Mouse (Mus musculus): ENCODE results near the gene Trex1. TPM values are rescaled to one million over a fixed set of nuclear protein-coding genes. Genes with fewer than 3 reads are reported as not detected.

Gene Trex1
- polyA plus RNA-seq, 1 experiment from 2014 or later: 13.3 TPM

- 72% methylated on average over 5 of the region's 5 CpGs for WGBS
- Histone ChIP-seq H3K36me3 (ENCODE audit: control insufficient read depth, insufficient read depth, low read length) (no peaks in the 10 kb centered on the region; the same call in 1 of the 2 replicates), H3K4me1 (replicated peaks; ENCODE audit: control insufficient read depth, insufficient read depth) (no peaks in the 10 kb centered on the region), H3K4me3 (ENCODE audit: low read depth, low read length) (no peak overlapping the region), H3K27ac (replicated peaks) (no peak overlapping the region), H3K4me2 (replicated peaks; ENCODE audit: low read depth) (no peak overlapping the region), H3K9me3 (ENCODE audit: control insufficient read depth, low read length) (no peaks in the 10 kb centered on the region), H3K27me3 (ENCODE audit: control insufficient read depth, insufficient read depth, low read length) (no peaks in the 10 kb centered on the region), H3K9ac (ENCODE audit: low read length) (no peak overlapping the region)
- TF ChIP-seq EP300 (optimal IDR thresholded peaks at IDR 0.05) (no peak), CTCF (IDR thresholded peaks at IDR 0.05; ENCODE audit: low read depth) (no peak)
- peak; percentile 52 for DNase-seq (ENCODE audit: low spot score)
- ATAC-seq (ENCODE audit: low FRiP score, low TSS enrichment): peak; percentile 41; the same call in 1 of the 2 replicates
Measured at GRCm38 (mm10) chr9:109028919-109029318, 30.6 kb downstream of the Trex1 start.

GRCm38 (mm10) chr9:109028421-109028820, 31.1 kb downstream of the Trex1 start:
- no peak for ATAC-seq (ENCODE audit: low FRiP score, low TSS enrichment)
- no peaks in the 10 kb centered on the region for H3K27me3 ChIP-seq (ENCODE audit: control insufficient read depth, insufficient read depth, low read length)
- H3K4me3 ChIP-seq (ENCODE audit: low read depth, low read length): no peak overlapping the region
- no peaks in the 10 kb centered on the region; the same call in 1 of the 2 replicates for H3K36me3 ChIP-seq (ENCODE audit: control insufficient read depth, insufficient read depth, low read length)
- no peaks in the 10 kb centered on the region for H3K4me1 ChIP-seq (replicated peaks; ENCODE audit: control insufficient read depth, insufficient read depth)
- WGBS: 87% methylated on average over 3 of the region's 3 CpGs
- no peak overlapping the region for H3K9ac ChIP-seq (ENCODE audit: low read length)
- H3K4me2 ChIP-seq (replicated peaks; ENCODE audit: low read depth): no peak overlapping the region
- DNase-seq (ENCODE audit: low spot score): no peak
- no peak overlapping the region for H3K27ac ChIP-seq (replicated peaks)
- H3K9me3 ChIP-seq (ENCODE audit: control insufficient read depth, low read length): no peaks in the 10 kb centered on the region
- TF ChIP-seq EP300 (optimal IDR thresholded peaks at IDR 0.05) (no peak), CTCF (IDR thresholded peaks at IDR 0.05; ENCODE audit: low read depth) (no peak)

GRCm38 (mm10) chr9:109027521-109027920, 32.0 kb downstream of the Trex1 start:
- 58% methylated on average over 8 of the region's 8 CpGs for WGBS
- Histone ChIP-seq H3K36me3 (ENCODE audit: control insufficient read depth, insufficient read depth, low read length) (no peaks in the 10 kb centered on the region; the same call in 1 of the 2 replicates), H3K9me3 (ENCODE audit: control insufficient read depth, low read length) (no peaks in the 10 kb centered on the region), H3K4me3 (ENCODE audit: low read depth, low read length) (no peak overlapping the region), H3K27ac (replicated peaks) (peak overlapping the region; percentile 49), H3K4me2 (replicated peaks; ENCODE audit: low read depth) (no peak overlapping the region), H3K9ac (ENCODE audit: low read length) (no peak overlapping the region), H3K27me3 (ENCODE audit: control insufficient read depth, insufficient read depth, low read length) (no peaks in the 10 kb centered on the region), H3K4me1 (replicated peaks; ENCODE audit: control insufficient read depth, insufficient read depth) (no peaks in the 10 kb centered on the region)
- DNase-seq (ENCODE audit: low spot score) (peak; percentile 76), ATAC-seq (ENCODE audit: low FRiP score, low TSS enrichment) (peak; percentile 95)
- TF ChIP-seq EP300 (optimal IDR thresholded peaks at IDR 0.05) (no peak), CTCF (IDR thresholded peaks at IDR 0.05; ENCODE audit: low read depth) (no peak)

- Histone ChIP-seq H3K4me3 (ENCODE audit: low read depth, low read length) (no peak overlapping the region), H3K9me3 (ENCODE audit: control insufficient read depth, low read length) (no peaks in the 10 kb centered on the region), H3K4me1 (replicated peaks; ENCODE audit: control insufficient read depth, insufficient read depth) (no peaks in the 10 kb centered on the region), H3K9ac (ENCODE audit: low read length) (no peak overlapping the region), H3K27ac (replicated peaks) (no peak overlapping the region), H3K4me2 (replicated peaks; ENCODE audit: low read depth) (no peak overlapping the region), H3K27me3 (ENCODE audit: control insufficient read depth, insufficient read depth, low read length) (no peaks in the 10 kb centered on the region), H3K36me3 (ENCODE audit: control insufficient read depth, insufficient read depth, low read length) (no peaks in the 10 kb centered on the region)
- DNase-seq (ENCODE audit: low spot score): no peak
- 79% methylated on average over 17 of the region's 17 CpGs for WGBS
- TF ChIP-seq EP300 (optimal IDR thresholded peaks at IDR 0.05) (no peak), CTCF (IDR thresholded peaks at IDR 0.05; ENCODE audit: low read depth) (no peak)
- ATAC-seq (ENCODE audit: low FRiP score, low TSS enrichment): no peak
Measured at GRCm38 (mm10) chr9:109022866-109023685, 36.5 kb downstream of the Trex1 start.

GRCm38 (mm10) chr9:109021428-109021827, 38.1 kb downstream of the Trex1 start:
- H3K4me1 ChIP-seq (replicated peaks; ENCODE audit: control insufficient read depth, insufficient read depth): no peaks in the 10 kb centered on the region
- H3K9me3 ChIP-seq (ENCODE audit: control insufficient read depth, low read length): no peaks in the 10 kb centered on the region
- 0 out of 2 replicates have a peak overlapping the region, but pooled peaks have one; percentile 8 for H3K27ac ChIP-seq (replicated peaks)
- H3K9ac ChIP-seq (ENCODE audit: low read length): no peak overlapping the region
- TF ChIP-seq CTCF (IDR thresholded peaks at IDR 0.05; ENCODE audit: low read depth): no peak
- TF ChIP-seq EP300 (optimal IDR thresholded peaks at IDR 0.05): no peak
- no peak overlapping the region for H3K4me3 ChIP-seq (ENCODE audit: low read depth, low read length)
- no peak overlapping the region for H3K4me2 ChIP-seq (replicated peaks; ENCODE audit: low read depth)
- no peaks in the 10 kb centered on the region for H3K36me3 ChIP-seq (ENCODE audit: control insufficient read depth, insufficient read depth, low read length)
- WGBS: 82% methylated on average over 4 of the region's 4 CpGs
- H3K27me3 ChIP-seq (ENCODE audit: control insufficient read depth, insufficient read depth, low read length): no peaks in the 10 kb centered on the region
- ATAC-seq (ENCODE audit: low FRiP score, low TSS enrichment) (peak; percentile 56; the same call in 1 of the 2 replicates), DNase-seq (ENCODE audit: low spot score) (no peak)

GRCm38 (mm10) chr9:109016973-109017604, 42.4 kb downstream of the Trex1 start:
- Histone ChIP-seq H3K4me3 (ENCODE audit: low read depth, low read length) (no peak overlapping the region), H3K4me1 (replicated peaks; ENCODE audit: control insufficient read depth, insufficient read depth) (no peaks in the 10 kb centered on the region), H3K27ac (replicated peaks) (no peak overlapping the region), H3K27me3 (ENCODE audit: control insufficient read depth, insufficient read depth, low read length) (no peaks in the 10 kb centered on the region), H3K4me2 (replicated peaks; ENCODE audit: low read depth) (no peak overlapping the region), H3K9ac (ENCODE audit: low read length) (no peak overlapping the region), H3K9me3 (ENCODE audit: control insufficient read depth, low read length) (no peaks in the 10 kb centered on the region), H3K36me3 (ENCODE audit: control insufficient read depth, insufficient read depth, low read length) (no peaks in the 10 kb centered on the region)
- DNase-seq (ENCODE audit: low spot score) (no peak), ATAC-seq (ENCODE audit: low FRiP score, low TSS enrichment) (no peak)
- TF ChIP-seq EP300 (optimal IDR thresholded peaks at IDR 0.05) (no peak), CTCF (IDR thresholded peaks at IDR 0.05; ENCODE audit: low read depth) (no peak)
- WGBS: 68% methylated on average over 11 of the region's 11 CpGs

Measured in stomach, postnatal 0 days (tissue).